Mouse (Mus musculus) lung, adult 2 months (tissue): ENCODE measurements around the gene Gp5. TPM values are rescaled to one million over a fixed set of nuclear protein-coding genes. Genes with fewer than 3 reads are reported as not detected.

ENCODE experiments used
- DNase-seq: peaks from one replicate; pipeline ENCODE4 v3.0.0; 2022
- H3K4me1 ChIP-seq: fragments of 200-500 bp; 2 replicates; pipeline ENCODE4 v1.6.1; 2011; ENCODE audit warnings: low read length; ENCODE audit not compliant: control insufficient read depth, insufficient read depth
- H3K4me3 ChIP-seq: fragments of 200-500 bp; replicated peaks from 2 replicates; pipeline ENCODE3; 2011; ENCODE audit warnings: low read depth, mild to moderate bottlenecking, control low read depth, low read length; ENCODE audit errors: extremely low read depth
- CTCF ChIP-seq: fragments of 200-500 bp; IDR thresholded peaks from 2 replicates; pipeline ENCODE4 v1.5.1; 2011; ENCODE audit warnings: mild to moderate bottlenecking, low read length, control low read depth; ENCODE audit not compliant: insufficient read depth
- POLR2A ChIP-seq: fragments of 200-500 bp; IDR thresholded peaks from 2 replicates; pipeline ENCODE4 v1.6.1; 2011; ENCODE audit warnings: low read depth, mild to moderate bottlenecking, control low read depth, low read length, borderline replicate concordance; ENCODE audit errors: extremely low read depth
- WGBS: fragments of 180-500 bp; shearing (Covaris S2); methylation state at CpG from one replicate; pipeline ENCODE4 v1.1.7; 2018; 5-methylcytosine and 5-hydroxymethylcytosine counted together
- polyA plus RNA-seq: library from polyadenylated mRNA; depleted of rRNA; stranded (reverse); fragments of >200 nt; gene quantifications from 2 replicates; pipeline ENCODE4 v1.2.3, GENCODE M21; 2012

Gp5 gene
- polyA plus RNA-seq, 1 experiment, result 6.5 TPM

- Histone ChIP-seq H3K4me1 (no peaks in the 10 kb centered on the region), H3K4me3 (no peak overlapping the region)
- DNase-seq, result no peak
- TF ChIP-seq POLR2A, result no peak
- no peak for TF ChIP-seq CTCF
- 29% methylated on average over 4 of the region's 4 CpGs for WGBS
These were observed 29.8 kb downstream of the Gp5 start for GRCm38 (mm10) chr16:30280676-30281297.

- DNase-seq, result no peak
- Histone ChIP-seq H3K4me3 (no peak overlapping the region), H3K4me1 (no peaks in the 10 kb centered on the region)
- WGBS, result 81% methylated on average over 11 of the region's 11 CpGs
- TF ChIP-seq POLR2A (no peak), CTCF (no peak)
These were observed 32.2 kb downstream of the Gp5 start for GRCm38 (mm10) chr16:30278406-30278805.

- TF ChIP-seq CTCF (no peak), POLR2A (no peak)
- H3K4me1 ChIP-seq, result no peaks in the 10 kb centered on the region
- DNase-seq, result no peak
- no peak overlapping the region for H3K4me3 ChIP-seq
- 55% methylated on average over 15 of the region's 15 CpGs for WGBS
These were observed 34.8 kb downstream of the Gp5 start for GRCm38 (mm10) chr16:30275558-30276340.

- WGBS, result 92% methylated on average over 8 of the region's 8 CpGs
- Histone ChIP-seq H3K4me1 (no peaks in the 10 kb centered on the region), H3K4me3 (no peak overlapping the region)
- TF ChIP-seq CTCF (no peak), POLR2A (no peak)
- DNase-seq, result no peak
These were observed 37.5 kb downstream of the Gp5 start for GRCm38 (mm10) chr16:30273065-30273464.

GRCm38 (mm10) chr16:30271941-30272595 is 38.5 kb downstream of the Gp5 start:
- 60% methylated on average over 6 of the region's 6 CpGs for WGBS
- no peak for DNase-seq
- no peak overlapping the region for H3K4me3 ChIP-seq
- no peaks in the 10 kb centered on the region for H3K4me1 ChIP-seq
- TF ChIP-seq CTCF (no peak), POLR2A (no peak)

- Histone ChIP-seq H3K4me1 (no peaks in the 10 kb centered on the region), H3K4me3 (no peak overlapping the region)
- TF ChIP-seq CTCF (no peak), POLR2A (no peak)
- 71% methylated on average over 8 of the region's 8 CpGs for WGBS
- DNase-seq, result no peak
These were observed 39.3 kb downstream of the Gp5 start for GRCm38 (mm10) chr16:30271223-30271761.

GRCm38 (mm10) chr16:30267359-30267758 is 43.2 kb downstream of the Gp5 start, which contains the start of gene Cpn2:
TSS of gene Cpn2 (minus strand) at chr16:30267499.
- no peak for TF ChIP-seq CTCF
- no peak for TF ChIP-seq POLR2A
- H3K4me3 ChIP-seq, result no peak within 1 kb of the TSS
- 76% methylated on average over 5 of the region's 5 CpGs for WGBS
- no peaks in the 10 kb centered on the region for H3K4me1 ChIP-seq
- no peak for DNase-seq

GRCm38 (mm10) chr16:30266561-30266960 is 44.0 kb downstream of the Gp5 start:
- no peak for DNase-seq
- Histone ChIP-seq H3K4me3 (no peak overlapping the region), H3K4me1 (no peaks in the 10 kb centered on the region)
- TF ChIP-seq POLR2A (no peak), CTCF (no peak)
- 88% methylated on average over 5 of the region's 5 CpGs for whole genome bisulfite sequencing

- H3K4me3 ChIP-seq, result no peak overlapping the region
- 46% methylated on average over 4 of the region's 4 CpGs for WGBS
These were observed 45.0 kb downstream of the Gp5 start for GRCm38 (mm10) chr16:30265611-30266010.

More at GRCm38 (mm10) chr16:30265611-30266010, 45.0 kb downstream of the Gp5 start:
- no peak for DNase-seq
- H3K4me1 ChIP-seq, result no peaks in the 10 kb centered on the region
- no peak for TF ChIP-seq CTCF
